Mouse (Mus musculus) mouse embryonic stem cell (cell line): Measurements from ENCODE around the gene Ptprg.

Experiments
- in situ Hi-C, 2 experiments: fragments of 300-500 bp; cut with MboI; formaldehyde crosslinking; loops; 1 replicate in 1 of 2; 3 replicates in 1 of 2; pipeline ENCODE4 v1.14.3; 2019 to 2020; ENCODE audit warnings: low sequenced_read_pairs in 2 of 2, low pct_unique_long_range_greater_than_20kb in 1 of 2, mixed read lengths in 1 of 2; ENCODE audit not compliant: unreplicated experiment in 1 of 2

Ptprg gene

GRCm38 (mm10) chr14:12149529-12149928, 596.2 kb downstream of the Ptprg start:
- in situ Hi-C loops: loop anchor here in 1 of 2 experiments (25.0 kb wide), 1 partner anchor 587 kb away; the partner anchor contains the start of gene Ptprg

GRCm38 (mm10) chr14:12151927-12152326, 598.6 kb downstream of the Ptprg start:
- in situ Hi-C loops: no loop called here

- in situ Hi-C loops: no loop called here
Observed at GRCm38 (mm10) chr14:12152748-12153147, 599.4 kb downstream of the Ptprg start.

- in situ Hi-C loops: no loop called here
Observed at GRCm38 (mm10) chr14:12153599-12153998, 600.3 kb downstream of the Ptprg start.

GRCm38 (mm10) chr14:12161738-12162310, 608.5 kb downstream of the Ptprg start:
- in situ Hi-C loops: no loop called here

GRCm38 (mm10) chr14:12162331-12162854, 609.1 kb downstream of the Ptprg start:
- in situ Hi-C loops: no loop called here

GRCm38 (mm10) chr14:12163196-12163595, 609.9 kb downstream of the Ptprg start:
- in situ Hi-C loops: no loop called here

DNA sequence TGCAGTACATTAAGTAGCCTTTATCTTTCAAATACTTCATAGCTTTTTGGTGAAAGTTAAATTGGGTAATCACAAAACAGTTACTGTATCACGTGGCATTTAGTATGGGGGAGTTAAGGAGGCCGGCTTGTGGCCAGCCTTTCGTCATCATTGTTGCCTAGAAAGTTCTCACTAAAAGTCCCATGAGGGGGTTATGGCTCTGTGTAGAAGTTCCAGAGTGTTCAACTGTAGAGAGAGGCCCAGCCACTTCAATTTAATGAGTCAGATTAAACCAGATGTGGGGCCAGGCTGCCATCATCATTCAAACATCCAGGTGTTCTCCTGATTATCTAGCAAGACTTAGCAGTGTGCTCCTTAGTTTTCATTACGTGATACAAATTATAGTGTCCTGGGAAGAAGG, 613.9 kb downstream of the Ptprg start:
- in situ Hi-C loops: no loop called here

DNA sequence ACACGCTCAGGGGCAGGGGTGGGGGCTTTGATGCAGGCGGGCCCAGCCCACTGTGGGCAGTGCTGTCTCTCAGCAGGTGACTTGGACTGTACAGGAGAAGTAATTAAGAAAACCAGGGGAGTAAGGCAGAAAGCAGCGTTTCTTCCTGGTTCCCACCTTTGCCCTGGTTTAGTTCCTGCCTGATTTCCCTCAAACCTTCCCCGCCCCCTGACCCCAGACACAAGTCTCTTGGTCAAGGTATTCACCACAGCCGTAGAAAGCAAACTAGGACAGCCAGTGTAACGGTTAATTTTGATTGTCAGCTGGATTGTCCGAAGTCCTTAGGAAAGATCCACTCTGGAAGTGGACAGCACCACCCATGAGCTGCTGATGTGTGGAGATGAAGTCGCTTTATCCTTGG, 614.3 kb downstream of the Ptprg start:
- in situ Hi-C loops: no loop called here

DNA sequence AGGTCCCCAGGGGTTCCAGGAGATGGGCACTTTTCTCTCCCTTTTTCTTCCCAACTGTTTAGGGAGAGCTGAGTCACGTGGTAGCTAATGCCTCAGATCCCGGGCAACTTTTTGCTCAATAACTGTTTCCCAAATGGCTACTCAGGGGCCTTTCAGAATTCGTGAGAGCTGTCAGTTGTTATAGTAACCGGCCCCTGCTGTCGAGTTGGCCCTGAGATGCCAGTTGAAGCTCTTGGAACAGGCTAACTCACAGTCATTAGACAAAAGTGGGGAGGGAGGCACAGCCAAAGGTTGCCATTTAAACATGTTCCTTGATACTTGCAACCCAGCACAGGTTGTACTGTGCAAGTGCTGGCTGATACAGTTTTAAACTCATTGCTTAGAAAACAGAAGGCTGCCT, 624.1 kb downstream of the Ptprg start:
- in situ Hi-C loops: no loop called here

DNA sequence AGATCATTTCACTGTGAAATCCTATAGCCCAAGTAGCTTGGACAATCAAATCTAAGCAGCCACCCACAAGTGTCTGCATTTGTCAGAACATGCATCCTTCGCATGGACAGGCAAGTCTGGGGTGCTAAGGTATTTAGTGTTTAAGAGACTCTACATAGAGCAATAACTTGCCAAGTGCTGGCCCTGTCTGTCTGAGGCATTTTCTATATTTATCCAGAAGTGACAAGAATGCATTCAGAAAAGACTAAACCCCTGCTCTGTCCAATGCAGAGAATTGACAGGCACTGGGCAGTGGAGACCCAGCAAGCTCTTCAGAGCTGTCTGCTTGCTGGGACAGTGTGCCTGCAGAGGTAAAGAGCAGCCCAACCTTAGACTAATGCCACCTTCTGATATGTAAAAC, 625.3 kb downstream of the Ptprg start:
- in situ Hi-C loops: no loop called here

DNA sequence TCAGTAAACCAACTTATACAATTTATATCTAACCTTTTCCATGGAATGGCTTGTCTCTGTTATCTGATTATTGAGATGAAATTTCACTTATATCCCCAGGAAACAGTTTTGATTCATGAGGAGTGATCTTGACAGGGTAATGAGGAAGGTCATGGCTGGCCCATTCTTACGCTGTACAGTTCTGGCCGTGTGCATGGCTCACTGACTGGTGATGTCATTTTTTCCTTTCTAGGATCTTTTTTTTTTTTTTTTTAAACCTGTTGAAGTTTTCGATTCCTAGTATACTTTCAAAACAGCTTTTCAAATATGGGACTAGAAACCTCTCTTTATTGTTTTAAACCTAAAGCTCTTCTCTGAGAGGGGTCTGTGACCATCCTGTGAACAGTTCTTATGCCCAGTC, 626.8 kb downstream of the Ptprg start:
- in situ Hi-C loops: no loop called here

DNA sequence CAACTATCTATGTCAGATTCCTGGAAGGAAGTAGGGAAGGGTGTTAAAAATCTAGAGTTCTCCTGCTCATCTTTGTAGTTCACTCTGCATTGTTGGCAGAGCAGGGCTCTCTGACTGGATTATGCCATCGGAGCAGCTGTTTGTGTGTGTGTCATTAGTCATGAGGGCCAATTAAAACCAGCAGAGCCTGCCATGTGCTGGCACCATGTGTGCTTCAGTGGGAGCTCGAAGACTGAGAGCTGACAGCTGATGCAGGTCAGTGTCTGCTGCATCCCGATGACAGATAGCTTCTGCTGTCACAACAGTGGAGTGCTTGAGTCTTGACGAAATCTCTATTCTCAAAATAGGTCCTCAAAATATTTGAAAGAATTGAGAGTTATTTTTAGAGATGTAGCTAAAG, 631.7 kb downstream of the Ptprg start:
- in situ Hi-C loops: no loop called here

DNA sequence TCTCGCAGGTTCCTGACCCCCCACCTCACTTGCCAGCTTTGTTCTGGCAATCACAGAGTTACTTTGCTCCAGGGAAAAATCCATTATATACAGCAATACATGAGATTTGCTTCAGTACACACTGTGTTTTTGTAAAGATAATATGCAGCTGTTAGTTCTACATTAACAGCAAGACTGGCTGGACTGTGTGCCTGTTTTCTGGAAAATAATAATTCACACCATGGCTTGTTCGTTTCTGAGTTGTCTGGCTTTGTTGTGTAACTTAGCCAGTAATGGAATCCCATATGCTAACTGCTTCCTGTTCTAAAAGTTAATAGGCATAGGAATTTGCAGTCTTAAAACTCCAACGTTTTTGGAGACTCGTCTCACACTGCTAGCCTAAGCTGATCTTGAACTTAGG, 635.0 kb downstream of the Ptprg start:
- in situ Hi-C loops: no loop called here

DNA sequence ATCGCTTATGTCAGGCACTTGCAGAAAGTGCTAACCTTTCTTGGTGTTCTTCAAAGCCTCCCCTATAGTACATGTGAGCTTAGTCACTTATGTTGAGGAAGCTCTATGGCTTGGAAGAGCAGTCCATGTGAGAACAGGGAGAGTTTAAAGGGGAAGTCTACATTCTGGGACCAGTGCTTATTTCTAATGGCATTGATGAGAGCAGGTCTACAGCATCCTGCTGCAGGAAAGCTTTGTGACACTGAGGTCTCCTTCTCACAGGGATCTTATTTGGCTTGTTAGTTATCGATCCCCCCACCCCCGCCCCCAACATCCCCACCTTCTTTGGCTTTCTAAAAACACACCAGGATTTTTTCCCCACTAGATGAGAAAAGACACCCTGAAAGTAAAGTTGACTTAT, 635.9 kb downstream of the Ptprg start:
- in situ Hi-C loops: no loop called here

GRCm38 (mm10) chr14:12189717-12190600, 636.6 kb downstream of the Ptprg start:
- in situ Hi-C loops: no loop called here

- in situ Hi-C loops: no loop called here
Observed at GRCm38 (mm10) chr14:12191076-12191475, 637.7 kb downstream of the Ptprg start.

DNA sequence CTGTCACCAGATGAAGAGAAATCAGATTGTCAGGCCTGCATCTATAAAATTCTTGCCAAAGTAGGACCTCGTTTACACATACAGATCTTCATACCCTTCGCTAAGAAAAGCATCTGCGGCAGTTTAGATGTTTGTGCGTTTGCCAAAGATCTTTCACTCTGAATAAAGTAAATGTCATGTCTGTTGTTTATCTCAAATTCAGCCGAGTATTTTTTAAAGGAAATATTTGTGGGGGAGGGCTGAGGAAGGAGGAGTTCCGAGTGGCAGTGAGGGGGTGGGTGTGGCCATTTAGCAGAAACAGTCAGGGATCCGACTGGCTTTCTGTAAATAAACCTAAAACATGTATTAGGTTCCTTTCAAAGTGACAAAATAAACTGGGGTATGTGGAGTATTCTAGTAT, 645.4 kb downstream of the Ptprg start:
- in situ Hi-C loops: no loop called here
